Mouse (Mus musculus) urinary bladder, postnatal 10 days (tissue): ENCODE measurements at regions not wholly inside any gene's neighbourhood (a gene's known extent, or its start where the extent isn't known, plus 50 kb on each side); places are given as distances from the start of the nearest gene placed in this dataset.
A peak's percentile ranks its signal among the peaks of the same experiment; 100 is the strongest.

Experiments
- DNase-seq: peaks from one replicate; pipeline ENCODE4 v3.0.0; 2022; ENCODE audit warnings: low spot score

DNA sequence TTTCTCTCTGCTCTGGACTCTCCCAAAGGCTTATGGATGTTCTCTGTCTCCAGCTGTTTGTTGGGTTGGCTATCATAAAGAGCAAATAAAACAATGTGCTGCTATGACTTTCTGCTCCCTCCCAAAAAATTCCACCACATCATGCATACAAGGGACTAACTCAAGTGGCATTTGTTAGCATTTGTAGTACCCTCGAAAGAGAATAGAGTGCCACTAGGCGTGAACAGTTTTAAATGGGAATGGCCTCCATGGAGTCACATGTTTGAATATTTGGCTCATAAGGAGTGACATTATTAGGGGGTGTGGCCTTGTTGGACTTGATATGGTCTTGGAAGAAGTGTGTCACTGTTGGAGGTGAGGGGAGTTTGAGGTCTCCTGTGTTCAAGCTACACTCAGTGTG, 86.5 kb upstream of the Serbp1 start:
- no peak for DNase-seq

DNA sequence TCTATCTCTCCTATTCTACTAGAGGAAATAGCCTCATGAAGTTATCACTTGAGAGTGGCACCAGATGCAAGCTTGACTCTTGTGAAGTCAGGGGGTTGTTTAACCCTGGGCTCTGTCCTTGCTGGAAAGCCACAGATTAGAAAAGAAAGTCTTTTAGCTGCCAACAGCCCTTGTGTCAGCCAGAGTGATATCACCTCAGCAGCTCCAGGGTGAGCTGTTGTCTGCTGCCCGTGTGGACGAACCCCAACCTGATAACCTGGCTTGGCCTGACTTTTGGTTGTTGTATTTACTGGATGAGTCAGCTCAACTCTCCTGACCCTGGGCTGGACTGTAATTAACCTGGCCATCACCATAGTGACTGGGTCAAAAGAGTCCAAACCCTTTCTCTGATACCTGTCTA, 88.6 kb upstream of the Serbp1 start:
- no peak for DNase-seq

DNA sequence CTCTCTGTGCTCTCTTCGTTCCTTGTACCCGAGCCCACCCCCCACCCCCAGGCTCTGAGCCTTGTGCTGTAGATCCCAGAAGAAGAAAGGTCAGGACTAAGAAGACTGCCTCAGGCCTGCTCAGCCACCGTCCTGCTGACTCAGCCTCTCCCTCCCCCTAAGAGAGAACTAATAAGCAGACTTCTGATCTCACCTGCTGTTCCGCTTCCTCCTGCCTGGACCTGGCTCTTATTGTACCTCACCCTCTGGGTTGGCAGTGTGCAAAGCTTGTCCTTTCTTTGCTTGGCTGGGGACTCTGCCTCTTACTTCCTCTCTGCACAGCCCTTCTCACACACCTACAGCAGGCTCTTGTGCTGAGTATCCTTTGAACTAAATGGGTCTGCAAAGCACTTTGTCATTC, 91.3 kb upstream of the Serbp1 start:
- DNase-seq, result no peak

DNA sequence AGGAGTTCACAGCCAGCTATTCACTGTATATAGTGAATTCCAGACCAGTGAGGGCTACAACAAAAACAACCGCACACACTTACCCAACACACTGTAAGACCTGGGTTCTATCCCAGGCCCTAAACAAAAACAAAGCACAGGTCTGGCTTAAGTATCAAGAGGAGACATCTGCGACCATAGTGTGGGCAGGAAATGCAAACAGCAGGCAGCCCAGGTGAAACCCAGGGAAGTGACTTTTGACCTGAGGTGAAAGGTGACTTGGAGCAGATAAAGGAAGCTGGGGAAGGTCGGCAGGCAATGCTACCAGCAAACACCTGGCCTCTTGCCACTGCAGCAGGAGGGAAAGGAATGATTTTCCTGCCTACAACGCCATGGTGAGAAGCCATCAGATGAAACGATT, 92.0 kb upstream of the Serbp1 start:
- DNase-seq, result no peak

DNA sequence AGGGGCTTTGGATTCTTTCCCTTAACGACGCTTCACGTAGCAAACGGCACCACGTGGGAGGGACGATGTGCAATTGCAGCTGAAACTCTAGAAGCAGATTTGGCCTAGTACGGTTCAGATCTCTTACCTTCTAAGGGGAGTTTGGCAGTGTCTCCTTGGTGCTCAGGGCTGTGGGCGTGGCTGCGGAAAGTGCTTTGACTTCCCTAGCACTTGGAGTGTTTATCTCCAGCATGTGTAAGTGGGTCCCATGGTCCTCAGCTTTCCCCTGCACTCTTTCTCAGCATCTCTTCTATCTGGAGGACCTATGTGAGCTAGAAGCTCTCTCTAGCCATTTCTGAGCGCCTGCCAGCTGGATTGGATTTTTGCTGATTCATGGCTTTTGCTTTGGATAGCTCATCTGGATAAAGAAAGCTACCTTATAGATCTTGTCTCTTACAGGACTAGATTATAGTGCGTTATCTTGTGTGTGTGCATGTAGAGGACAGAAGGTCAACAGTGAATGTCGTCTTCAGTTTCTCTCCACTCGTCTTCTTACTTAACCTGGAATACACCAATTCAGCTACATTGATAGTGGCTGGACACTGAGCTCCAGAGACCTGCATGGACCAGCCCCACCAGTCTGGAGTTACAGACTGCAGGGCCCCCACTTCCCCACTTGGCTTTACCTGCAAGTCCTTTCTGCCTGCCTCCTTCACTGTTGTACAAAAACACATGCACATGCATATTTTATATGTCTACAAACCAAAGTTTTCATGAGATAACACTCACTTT, 92.8 kb upstream of the Serbp1 start:
- DNase-seq, result no peak

DNA sequence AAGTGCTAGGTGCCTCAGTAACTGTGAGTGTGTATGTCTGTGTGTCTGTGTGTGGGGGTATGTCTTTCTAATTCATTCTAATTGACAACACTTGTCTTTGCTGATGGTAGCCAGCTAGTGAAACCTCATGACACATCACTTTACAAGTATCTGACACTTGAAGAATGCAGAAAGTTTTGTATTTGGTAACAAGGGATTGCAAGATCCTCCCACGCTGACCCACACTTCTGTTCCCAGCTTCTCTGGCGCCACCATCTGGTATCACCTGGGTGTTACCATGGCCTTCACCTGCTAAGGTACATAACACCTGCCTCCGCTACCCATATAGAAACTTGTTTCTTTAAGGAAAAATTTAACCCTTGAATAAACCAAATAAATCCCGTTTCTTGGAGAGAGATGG, 95.8 kb upstream of the Serbp1 start:
- DNase-seq, result peak; percentile 47

DNA sequence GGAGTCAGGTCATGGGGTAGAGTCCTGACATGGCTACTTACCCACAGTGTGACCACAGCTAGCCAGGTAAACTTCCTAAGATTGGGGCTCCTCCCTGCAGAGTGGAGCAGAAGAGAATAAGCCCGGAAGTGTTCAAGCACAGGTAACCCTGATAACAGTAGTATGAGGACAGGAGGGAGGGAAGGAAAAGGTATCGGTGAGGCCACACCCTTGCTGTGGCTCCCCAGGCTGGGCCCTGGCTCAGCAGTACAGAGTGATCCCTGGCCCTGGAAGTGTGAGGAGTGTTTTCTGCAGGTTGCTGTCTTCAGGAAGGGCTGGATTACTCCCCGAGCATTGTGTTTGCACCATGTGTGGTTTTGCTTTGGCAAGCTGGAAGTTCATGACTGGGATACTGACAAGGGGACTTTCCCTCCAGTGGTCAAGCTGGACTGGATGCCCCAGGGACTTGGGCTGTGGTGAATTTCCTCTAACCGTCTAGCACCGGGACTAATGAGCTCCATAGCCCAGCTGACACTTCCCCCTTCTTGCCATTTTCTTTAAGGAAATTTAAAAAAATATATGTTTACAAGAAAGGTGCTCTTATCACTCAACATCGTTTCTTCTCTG, 97.2 kb upstream of the Serbp1 start:
- DNase-seq, result no peak

DNA sequence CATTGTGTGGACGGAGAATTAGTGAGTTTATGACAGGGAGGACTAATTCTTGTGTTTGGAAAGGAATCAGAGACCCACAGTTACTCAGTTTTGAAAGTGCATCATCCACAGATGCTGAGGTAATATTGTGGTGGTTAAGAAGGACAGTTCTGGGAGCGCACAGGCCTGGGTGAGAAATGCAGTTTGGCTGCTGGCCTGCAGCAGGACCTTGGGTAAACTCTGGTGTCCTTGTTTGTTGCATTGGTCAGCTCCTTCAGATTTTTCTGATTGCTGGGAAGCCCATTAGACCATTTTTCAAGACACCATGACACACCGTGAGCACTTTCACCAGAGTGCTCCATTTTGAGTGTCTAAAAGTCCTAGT, 99.0 kb upstream of the Serbp1 start:
- no peak for DNase-seq

DNA sequence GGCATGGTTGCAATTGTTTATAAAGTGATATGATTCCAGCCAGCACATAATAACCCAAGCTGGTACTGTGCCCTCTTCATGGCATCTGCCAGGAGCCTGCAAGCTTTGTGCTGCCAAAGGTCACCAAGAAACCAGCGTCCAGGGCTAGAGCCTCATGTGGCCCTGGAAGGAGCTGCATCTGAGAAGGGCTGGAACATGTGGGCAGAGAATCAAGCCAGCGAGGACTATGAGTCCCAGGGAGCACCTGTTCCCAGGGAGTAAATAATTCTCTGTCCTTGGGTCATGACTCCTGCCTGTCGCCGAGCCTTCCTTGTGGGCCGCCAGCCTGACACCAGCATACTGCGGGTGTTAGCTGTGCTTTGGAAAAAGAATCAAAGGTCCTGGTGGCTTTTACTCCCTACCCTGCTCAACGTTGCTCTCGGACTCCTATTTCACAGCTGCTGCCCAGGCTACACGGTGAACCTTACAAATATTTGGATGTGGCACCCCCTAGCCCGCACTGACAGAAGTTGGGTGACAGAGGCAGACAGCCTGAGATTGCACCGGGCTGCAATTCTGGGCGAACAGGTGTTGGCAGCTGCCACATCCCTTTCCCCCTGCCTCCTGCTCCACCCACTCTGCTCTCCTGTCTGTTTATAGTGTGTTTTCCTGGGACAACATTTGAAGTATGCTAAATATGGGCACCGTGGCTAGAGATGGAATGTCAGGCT, 99.5 kb upstream of the Serbp1 start:
- no peak for DNase-seq

DNA sequence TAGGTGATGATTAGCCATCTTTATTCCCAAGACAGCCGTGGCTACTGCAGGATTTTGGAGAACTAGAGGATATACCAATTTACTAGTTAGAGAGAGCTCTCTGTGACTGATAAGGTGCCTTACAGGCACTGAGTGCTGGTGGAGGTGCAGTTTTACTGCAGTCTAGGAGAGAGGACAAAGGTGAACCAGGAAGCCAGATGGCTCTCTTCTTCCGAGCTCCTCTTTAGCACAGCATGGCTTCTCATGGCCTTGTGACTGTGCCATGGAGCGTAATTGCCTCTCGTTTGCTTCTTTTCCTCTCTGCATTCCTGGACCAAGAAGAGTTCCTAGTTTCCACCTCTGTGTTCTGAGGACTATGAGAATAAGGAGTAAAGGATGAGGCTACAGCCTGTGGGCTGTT, 100.2 kb upstream of the Gadd45a start:
- no peak for DNase-seq

DNA sequence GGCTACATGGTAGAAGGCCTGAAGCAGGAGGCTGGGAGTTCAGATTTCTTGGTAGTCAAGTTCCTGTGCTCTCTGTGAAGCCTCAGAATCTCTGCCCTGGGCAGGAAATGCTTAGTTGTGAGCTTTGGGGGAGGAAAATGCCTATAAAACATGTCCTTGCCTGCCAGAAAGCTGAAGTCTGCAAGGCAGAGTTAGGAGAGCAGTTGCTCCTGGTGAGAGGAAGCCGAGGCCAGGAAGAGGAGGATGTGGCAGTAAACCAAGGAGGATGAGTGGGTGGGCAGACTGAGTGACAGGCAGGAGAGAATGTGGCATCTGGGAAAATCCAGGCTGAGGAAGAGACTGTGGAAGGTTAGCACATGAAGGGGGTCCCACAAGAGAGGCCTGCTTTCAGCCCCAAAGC, 97.7 kb upstream of the Gadd45a start:
- no peak for DNase-seq

DNA sequence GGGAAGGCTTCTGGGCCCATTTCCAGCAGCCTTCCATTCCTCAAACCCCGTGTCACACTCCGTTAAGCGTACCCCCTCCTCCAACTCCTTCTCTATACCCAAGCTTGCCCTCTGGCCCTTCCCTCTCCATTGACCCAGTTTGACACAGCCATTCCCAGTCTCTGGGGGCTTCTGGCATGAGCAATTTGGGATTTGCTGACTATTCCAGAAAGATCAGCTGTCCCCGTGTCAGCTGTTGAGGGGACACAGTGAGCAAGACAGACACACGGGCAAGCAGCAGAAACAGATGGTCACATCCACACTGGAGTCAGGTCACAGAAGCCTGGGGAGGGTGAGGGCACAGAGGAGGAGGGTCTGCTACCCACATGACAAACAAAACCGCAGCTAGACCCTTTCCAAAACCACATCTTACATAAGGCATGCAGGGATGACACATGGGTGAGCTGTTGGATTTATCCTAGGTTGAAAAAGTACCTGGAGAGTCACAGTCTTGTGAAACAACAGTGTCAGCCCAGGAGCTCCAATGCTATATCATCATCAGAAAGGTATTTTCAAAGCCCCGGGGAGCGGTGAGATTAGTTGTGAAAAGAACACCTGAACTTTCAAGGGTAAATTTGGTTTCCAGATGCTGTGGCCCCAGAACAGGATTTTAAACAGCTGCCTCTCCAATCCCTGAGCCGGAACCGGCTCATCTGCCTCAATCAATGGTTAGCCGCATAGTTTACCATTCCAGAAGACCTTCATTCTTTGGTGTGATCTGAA, 93.5 kb upstream of the Gadd45a start:
- no peak for DNase-seq

DNA sequence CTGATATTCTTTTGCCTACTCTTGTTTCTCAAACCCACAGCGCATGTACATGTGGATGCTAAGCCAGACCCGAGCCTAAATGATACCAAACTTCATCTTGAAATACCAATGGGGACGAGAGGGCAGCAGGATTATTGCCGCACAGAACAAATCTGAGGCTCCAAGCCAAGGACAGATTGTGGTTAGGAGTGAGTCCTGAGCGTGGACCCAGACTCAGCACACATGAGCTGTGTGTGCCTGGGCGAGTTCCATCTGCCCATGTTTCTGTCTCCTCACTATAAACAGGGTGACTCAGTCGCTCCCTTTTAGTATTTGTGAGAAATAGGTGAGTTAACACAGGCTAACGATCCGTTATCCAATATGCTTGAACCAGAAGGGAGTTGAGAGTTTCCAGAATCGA, 92.4 kb upstream of the Gadd45a start:
- no peak for DNase-seq

DNA sequence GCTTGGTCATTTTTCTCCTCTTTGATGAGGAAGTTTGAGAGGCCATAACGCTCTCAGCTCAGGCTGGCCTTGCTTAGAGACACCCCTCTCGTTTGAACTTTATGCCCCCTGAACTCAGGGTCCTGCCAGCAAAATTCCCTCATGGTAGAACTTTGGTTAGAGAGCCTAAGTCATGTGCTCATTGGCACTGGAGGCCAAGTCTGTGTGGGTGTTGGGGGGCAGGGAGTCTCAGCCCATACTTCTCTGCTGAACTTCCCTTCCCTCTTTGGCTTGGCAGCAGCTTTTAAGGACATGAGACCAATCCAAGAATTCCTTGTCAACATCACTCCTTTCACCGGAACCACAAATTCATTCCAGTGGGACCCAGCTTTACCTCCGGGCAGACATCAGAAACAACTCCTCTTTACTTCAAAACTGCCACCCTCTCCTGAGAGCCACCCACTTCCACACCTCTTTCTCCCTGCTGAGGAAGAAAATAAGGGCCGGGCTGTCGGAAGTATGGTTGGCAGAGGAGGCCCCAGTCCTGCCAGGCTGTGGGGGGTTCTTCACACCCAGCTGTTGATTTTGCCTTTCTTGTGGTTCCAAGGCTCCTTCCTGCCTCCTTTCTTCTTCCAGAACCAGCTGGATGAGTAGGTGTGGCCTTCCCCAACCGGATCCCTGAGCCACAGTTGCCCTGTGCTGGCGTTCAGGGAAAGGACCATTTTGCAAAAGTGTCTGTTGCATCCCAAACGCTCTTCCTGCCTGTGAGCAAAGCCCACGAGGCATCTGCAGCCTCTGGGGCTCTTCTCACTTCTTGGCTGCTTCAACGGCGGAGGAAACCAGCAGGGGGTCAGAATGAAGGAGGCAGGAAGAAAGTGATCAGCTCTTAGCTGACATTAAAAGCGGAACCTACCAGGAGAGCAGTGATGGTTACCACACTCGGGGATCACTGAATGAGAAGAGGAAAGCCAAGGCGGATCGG, 91.5 kb upstream of the Gadd45a start:
- no peak for DNase-seq

DNA sequence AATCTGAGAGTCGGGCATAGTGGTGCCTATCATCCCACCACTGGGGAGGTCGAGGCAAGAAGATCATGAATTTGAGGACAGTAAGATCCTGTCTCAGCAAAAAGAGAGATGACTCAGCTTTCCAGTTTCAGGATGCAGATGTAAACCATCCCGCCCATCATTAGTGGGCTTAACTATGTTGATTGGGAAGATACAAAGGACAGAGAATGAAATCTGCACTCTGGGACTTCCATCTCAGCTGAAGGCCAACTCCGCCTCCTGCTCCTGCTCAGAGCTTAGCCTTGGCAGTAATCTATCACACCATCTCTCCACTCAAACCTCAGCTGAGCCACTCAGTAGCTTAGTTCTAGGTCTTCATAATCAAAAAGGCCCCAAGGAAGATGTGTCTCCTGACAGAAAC, 90.5 kb upstream of the Gadd45a start:
- DNase-seq, result no peak

DNA sequence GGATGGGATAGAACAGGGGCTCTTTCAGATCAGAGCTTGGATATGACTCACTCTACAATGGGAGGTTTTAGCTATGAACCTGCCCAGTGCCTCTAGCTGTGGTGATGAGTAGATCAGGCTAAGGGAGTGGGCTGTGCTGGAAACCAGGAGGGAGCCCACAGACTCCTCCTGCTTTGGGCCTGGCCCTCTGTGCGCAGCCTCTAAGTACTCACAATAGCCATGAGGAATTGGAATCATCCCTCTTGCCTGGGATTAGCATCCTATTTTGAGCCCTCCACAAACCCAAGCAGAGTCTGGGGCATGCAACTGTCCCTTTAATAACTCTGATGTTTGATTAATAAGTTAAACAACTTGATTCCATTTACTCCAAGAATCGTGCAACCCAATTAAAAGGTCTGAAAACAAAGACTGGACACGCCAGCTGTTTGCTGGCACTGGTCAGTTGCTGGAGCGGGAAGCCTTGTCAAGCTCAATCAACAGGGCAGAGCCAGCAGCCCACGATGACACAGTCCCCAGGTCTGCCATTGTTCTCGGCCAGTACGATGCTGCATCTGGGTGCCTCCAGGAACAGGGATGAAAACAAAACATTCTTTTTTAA, 88.6 kb upstream of the Gadd45a start:
- no peak for DNase-seq

DNA sequence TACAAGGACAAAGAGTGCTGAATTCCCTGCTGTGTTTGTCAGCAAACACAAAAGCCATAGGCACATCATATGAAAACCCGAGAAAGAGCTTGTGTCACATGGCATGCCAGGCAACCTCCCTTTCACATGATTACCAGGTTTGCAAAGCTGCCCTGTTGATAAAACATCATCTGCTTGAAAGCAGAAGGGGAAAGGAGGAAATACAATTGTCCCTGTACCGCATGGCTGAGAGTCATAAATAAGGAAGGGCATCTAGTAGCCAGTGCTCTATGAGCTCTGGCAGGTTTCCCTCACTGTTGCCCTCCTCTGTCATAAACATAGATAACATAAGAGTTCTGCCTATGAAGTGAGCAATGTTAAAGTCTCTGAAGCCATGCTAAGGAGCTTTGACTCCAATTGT, 86.8 kb upstream of the Gadd45a start:
- DNase-seq, result no peak

DNA sequence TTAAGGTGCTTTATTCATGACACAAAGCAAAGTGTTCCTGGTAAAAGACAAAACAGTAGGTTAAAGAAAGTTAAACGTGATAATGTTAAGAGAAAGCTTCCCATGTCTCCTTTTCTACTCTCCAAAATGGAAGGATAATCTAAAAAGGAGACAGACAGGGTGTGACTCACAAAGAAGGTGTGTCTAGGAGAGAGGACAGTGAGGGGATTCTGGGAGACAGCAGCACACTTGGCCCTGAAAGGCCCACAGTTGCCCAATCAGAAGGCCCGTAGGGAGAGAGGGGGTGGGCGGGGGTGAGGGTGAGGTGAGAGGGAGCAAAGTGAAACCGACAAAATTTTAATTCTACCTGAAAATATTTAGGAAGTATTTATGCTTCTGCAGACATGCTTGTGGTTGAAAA, 85.8 kb upstream of the Gadd45a start:
- DNase-seq, result no peak

DNA sequence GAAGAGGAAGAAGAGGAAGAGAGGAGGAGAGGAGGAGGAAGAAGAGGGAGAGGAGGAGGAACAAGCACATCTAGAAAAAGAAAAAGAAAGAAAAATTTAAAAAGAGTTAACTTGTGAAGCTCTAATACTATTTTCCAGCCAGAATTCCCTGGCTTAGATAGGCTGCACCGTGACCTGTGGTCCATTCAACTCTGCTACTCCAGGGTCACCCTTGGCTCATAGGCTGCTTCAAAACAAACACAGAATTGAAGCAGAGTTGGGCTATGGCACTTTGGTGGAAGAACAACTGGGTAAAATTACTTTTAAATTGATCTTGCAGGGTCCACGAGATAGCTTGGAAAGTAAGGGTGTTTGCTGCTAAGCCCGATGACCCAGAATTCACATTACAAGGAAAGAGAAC, 79.0 kb upstream of the Gadd45a start:
- no peak for DNase-seq

DNA sequence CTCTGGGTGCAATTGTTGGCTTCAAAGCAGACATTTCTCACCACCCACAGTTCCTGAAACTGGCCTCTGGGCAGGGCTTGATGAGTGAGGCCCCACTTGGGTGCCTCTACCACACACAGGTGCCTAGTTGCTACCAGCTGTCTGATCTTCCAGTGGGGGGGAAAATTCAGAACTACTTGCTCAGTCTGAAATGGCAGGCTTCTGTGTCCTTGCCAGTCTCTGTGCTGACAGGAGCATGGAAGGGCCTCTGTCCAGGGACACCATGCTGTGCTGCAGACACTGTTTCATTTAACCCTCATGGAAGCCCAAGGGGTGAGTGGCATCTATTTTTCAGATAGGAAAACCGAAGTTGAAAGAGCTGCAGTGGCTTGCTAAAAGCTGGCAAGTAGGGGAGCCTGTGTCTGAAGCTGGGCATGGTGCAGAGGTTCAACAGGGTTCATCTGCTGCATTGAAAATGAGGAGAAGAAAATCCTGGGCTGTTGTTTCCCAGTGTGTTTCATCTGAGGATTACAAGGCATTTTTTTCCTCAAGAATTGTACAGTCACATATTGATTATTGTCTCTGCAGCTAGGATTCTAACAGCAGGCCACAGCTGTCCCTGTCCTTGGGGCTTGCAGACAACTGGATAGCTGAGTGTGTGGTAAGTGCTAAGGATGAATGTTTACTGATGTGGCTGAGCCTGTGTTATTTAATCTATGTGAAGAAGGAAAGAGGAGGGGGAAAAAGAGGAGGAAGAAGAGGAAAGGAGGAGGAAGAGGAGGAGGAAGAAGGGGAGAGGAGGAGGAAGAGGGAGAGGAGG, 78.4 kb upstream of the Gadd45a start:
- no peak for DNase-seq
